Mouse (Mus musculus) liver, embryonic 18 days (tissue): ENCODE data around the gene Dhh. TPM values are rescaled to one million over a fixed set of nuclear protein-coding genes. Genes with fewer than 3 reads are reported as not detected.

Experiments used
- polyA plus RNA-seq: library from polyadenylated mRNA; depleted of rRNA; stranded (reverse); fragments of >200 nt; gene quantifications from 2 replicates; pipeline ENCODE4 v1.2.3, GENCODE M21; 2012; rRNA removed

Dhh gene
- 0.14 and 0.16 TPM in 2 replicates for polyA plus RNA-seq

GRCm38 (mm10) chr15:98897928-98898800 is at the start of gene Dhh:
Gene Dhh (minus strand): TSS chr15:98898540.

GRCm38 (mm10) chr15:98934217-98934839 is 36.0 kb upstream of the Dhh start, which contains the start of gene Tuba1b:
Gene Tuba1b (minus strand): TSS chr15:98934565.

DNA sequence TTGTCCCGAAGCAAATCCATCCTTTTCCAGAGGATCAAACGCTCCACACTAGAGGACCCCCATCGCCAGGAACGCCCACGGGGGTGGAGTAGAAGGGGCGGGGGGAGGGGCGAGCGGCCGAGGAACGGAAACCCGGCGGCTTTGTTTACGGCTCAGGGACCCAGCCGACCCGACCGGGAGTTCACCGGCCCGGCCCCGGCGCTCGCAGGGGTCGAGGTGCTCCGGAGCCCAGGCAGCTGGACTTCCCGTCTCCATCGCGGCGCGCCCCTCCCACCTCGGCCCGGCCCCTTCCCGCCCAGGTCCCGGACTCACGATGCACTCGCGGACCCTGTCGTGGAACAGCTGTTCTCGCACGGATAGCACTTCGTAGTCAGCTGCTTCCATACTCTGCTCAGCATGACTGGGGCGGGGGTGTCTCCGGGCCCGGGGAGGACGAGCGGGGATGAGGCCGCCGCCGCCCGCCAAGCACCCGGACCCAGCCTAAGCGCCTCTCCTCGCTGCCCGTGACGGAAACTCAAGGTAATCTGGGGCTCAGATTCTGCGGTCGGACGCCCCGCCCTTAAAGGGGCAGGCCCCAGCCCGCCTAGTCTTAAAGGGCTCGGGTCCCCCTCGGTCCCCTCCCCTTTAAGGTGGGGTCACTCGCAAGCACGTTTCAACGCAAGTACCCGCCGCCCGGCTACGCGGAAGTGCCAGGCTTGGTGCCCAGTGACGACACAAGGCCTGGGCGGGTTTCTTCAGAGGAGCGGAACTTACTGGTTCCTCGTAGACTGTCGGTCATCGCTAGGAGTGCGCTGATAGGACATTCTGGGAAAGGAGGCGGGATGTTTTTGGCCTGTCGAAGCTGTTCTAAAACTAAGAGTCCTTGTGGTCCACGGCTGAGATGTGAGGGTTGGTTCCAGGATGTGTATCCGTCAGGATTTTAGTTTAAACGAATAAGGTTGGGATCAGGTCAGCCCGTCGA is 19.5 kb upstream of the Dhh start, which contains the start of gene Lmbr1l:
Gene Lmbr1l, minus strand, starts transcription at position 694 of the 961 bp plus-strand sequence.

DNA sequence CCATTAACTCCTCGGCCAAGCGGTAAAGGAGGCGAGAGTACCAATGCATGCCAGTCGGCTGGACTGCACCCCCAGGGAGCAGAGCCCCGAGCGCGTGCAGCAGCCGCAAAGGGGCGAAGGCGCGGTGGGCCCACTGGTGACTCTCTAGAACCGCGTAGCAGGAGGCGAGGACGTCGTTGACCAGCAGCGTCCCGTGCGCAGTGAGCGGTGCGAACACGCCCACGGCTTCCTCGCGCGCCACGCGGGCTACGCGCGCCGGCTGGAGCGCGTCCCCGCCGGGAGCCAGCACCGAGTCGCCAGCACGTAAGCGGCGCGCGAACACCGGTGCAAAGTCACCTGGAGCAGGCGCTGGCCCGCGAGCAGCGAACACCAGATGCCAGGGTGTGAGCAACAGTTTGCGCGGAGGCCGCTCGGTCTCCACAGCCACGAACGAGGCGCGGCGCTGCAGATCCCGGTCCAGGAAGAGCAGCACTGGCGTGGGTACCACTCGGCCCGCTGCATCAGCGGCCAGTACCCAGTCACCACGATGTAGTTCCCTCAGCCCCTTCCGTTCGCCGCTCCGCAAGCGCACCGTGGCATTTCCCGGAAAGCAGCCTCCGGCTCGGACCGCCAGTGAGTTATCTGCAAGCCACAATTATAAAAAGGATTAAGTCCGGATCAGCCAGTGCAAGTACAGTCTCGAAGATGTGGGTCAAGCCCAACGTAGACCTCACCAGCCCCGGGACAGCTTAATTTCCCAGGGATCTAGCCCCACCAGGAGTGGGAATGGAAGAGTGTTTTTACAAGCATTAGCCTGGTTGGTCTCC is 4.2 kb downstream of the Dhh start, which contains the start of gene Rhebl1:
Gene Rhebl1, minus strand, starts transcription at position 601 of the 806 bp plus-strand sequence.

GRCm38 (mm10) chr15:98871070-98871915 is 27.0 kb downstream of the Dhh start, which contains the start of gene Kmt2d:
Gene Kmt2d (minus strand): TSS chr15:98871204.

Other genes starting within 250 kb of the Dhh start
- gene Ddx23, start 235.6 kb downstream of the Dhh start, polyA plus RNA-seq, result 16.7 and 18.6 TPM in 2 replicates
- 1.9 and 2.1 TPM in 2 replicates for gene Rnd1, start 221.1 kb downstream of the Dhh start, polyA plus RNA-seq
- gene Ccdc65, start 190.3 kb downstream of the Dhh start, polyA plus RNA-seq, result 0.03 and 0.04 TPM in 2 replicates
- gene Fkbp11, start 170.3 kb downstream of the Dhh start, polyA plus RNA-seq, result 136 and 198 TPM in 2 replicates
- gene Arf3, start 135.3 kb downstream of the Dhh start, polyA plus RNA-seq, result 17.4 and 22.0 TPM in 2 replicates
- gene Wnt10b, start 120.4 kb downstream of the Dhh start, polyA plus RNA-seq, result 0.03 and 0.07 TPM in 2 replicates
- not detected in 2 replicates for gene Wnt1, start 108.7 kb downstream of the Dhh start, polyA plus RNA-seq
- 0.01 and 0.02 TPM in 2 replicates for gene Ddn, start 89.0 kb downstream of the Dhh start, polyA plus RNA-seq
- gene Prkag1, start 67.0 kb downstream of the Dhh start, polyA plus RNA-seq, result 47.3 and 53.3 TPM in 2 replicates
- 3.5 and 6.2 TPM in 2 replicates for gene Kmt2d, start 27.3 kb downstream of the Dhh start, polyA plus RNA-seq
- gene Rhebl1, start 4.0 kb downstream of the Dhh start, polyA plus RNA-seq, result 1.5 and 1.6 TPM in 2 replicates
- 15.8 and 17.4 TPM in 2 replicates for gene Lmbr1l, start 19.7 kb upstream of the Dhh start, polyA plus RNA-seq
- gene Tuba1b, start 36.0 kb upstream of the Dhh start, polyA plus RNA-seq, result 760 and 830 TPM in 2 replicates
- gene Gm49450, start 55.0 kb upstream of the Dhh start, polyA plus RNA-seq, result 0.19 TPM in 1 of 2 replicates, not detected in the other
- gene Tuba1a, start 55.2 kb upstream of the Dhh start, polyA plus RNA-seq, result 31.0 and 37.6 TPM in 2 replicates
- gene Tuba1c, start 131.4 kb upstream of the Dhh start, polyA plus RNA-seq, result 221 and 258 TPM in 2 replicates
- 0.17 and 0.37 TPM in 2 replicates for gene Prph, start 156.6 kb upstream of the Dhh start, polyA plus RNA-seq
- gene Troap, start 176.0 kb upstream of the Dhh start, polyA plus RNA-seq, result 6.3 and 9.4 TPM in 2 replicates
- 0.02 and 0.07 TPM in 2 replicates for gene C1ql4, start 189.3 kb upstream of the Dhh start, polyA plus RNA-seq
- 32.2 and 35.9 TPM in 2 replicates for gene Dnajc22, start 194.6 kb upstream of the Dhh start, polyA plus RNA-seq
- gene Spats2, start 227.4 kb upstream of the Dhh start, polyA plus RNA-seq, result 5.8 and 6.0 TPM in 2 replicates